Mouse (Mus musculus): Measurements from ENCODE around the gene Bad. TPM values are rescaled to one million over a fixed set of nuclear protein-coding genes. Genes with fewer than 3 reads are reported as not detected.
"Not testable (repeated sequence)": the region's sequence is repeated elsewhere in the genome, so short reads cannot be mapped to it uniquely, and the experiment has no call there.

Bad gene
- 24.9 and 32.5 TPM in 2 replicates for polyA plus RNA-seq (2012; rRNA removed)

DNA sequence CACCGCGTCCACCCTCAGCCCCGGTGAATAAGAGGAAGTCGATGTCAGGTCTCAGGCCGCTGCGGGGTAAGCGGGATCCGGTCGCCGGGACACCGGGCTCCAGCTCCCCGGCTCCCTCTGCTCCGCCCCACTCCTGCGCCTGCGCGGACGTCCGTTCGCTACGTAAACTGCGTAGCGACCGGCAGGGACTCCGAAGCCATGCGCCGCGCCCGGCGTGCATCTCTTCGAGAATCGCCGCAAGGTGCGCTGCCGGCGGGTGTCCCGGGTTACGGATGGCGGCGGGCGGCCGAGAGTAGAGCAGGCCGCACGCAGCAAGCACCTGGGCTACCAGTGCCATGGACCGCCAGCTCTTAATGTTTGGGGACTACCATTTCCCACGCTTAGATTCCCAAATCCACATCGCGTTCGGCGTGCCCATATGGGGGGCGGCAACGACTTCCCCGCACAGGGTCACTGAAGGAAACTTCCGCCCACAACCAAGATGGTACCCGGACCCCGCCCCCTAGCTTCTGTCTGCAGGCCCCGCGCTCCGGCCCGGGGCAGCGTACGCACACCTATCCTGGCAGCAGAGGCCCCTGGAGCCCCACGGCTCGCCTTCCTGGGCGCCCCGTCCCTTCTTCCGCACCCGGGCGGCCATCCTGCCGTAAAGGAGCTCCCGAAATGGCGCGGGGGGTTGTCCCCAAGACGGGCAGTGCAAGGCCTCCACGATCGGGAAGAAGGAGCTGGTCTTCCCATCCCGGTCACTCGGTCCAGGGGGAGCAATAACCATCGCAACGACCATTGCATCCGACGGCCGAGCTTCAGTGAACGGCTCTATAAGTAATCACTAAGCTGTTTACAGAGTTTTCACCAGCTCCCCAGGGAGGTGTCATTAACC is at the start of gene Bad:
TSS of gene Bad (plus strand) at position 490 of the 877 bp plus-strand sequence.
- DNase-seq (ENCODE audit: low read depth in 1 of 2, low spot score in 2 of 2) = peak; percentile 86 to 88
- H3K4me1 ChIP-seq (ENCODE audit: control insufficient read depth, insufficient read depth, insufficient read length) = peaks cover 2% of the 10 kb centered on the region
- no peaks in the 10 kb centered on the region for H3K36me3 ChIP-seq (ENCODE audit: control insufficient read depth, insufficient read depth, low read length)
- no peaks in the 10 kb centered on the region for H3K27me3 ChIP-seq (ENCODE audit: control insufficient read depth, insufficient read depth, low read length)
- under 1% methylated on average over 83 of the region's 83 CpGs for WGBS
- TF ChIP-seq POLR2A (IDR thresholded peaks at IDR 0.05; ENCODE audit: low read depth, low read length) (no peak), CTCF (IDR thresholded peaks at IDR 0.05; ENCODE audit: extremely low read depth, insufficient read depth, insufficient read length, insufficient replicate concordance) (no peak)
- peak within 1 kb of the TSS; percentile 81 for H3K27ac ChIP-seq (ENCODE audit: insufficient read depth, low read length)
- H3K4me3 ChIP-seq (ENCODE audit: extremely low read depth, insufficient read depth, insufficient read length) = peak within 1 kb of the TSS; percentile 69

DNA sequence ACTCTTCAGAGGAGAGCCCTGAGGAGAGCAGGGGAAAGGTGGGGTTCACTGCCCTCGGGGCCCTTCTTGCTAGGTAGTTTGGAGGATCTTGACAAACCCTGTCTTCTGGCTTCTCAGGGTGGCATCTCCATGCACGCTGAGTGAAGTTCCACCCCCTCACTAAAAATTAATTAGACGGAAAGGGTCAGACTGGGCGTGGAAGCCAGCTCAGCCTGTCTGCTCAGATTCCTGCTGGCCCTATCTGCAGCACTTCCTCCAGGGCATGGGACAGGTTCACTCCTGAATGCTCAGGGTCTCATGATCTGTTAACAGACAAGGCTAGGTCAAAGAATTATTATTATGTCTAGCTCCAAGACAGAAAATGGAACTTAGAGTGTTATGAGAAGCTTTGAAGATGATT is 49.1 kb upstream of the Bad start:
- no peak for DNase-seq (ENCODE audit: low read depth in 1 of 2, low spot score in 2 of 2)
- Histone ChIP-seq H3K36me3 (ENCODE audit: control insufficient read depth, insufficient read depth, low read length) (no peaks in the 10 kb centered on the region), H3K27ac (ENCODE audit: insufficient read depth, low read length) (no peak overlapping the region), H3K4me1 (ENCODE audit: control insufficient read depth, insufficient read depth, insufficient read length) (no peaks in the 10 kb centered on the region), H3K27me3 (ENCODE audit: control insufficient read depth, insufficient read depth, low read length) (no peaks in the 10 kb centered on the region), H3K4me3 (ENCODE audit: extremely low read depth, insufficient read depth, insufficient read length) (no peak overlapping the region)
- TF ChIP-seq POLR2A (IDR thresholded peaks at IDR 0.05; ENCODE audit: low read depth, low read length) = no peak
- no peak for TF ChIP-seq CTCF (IDR thresholded peaks at IDR 0.05; ENCODE audit: extremely low read depth, insufficient read depth, insufficient read length, insufficient replicate concordance)
- 88% methylated on average over 4 of the region's 4 CpGs for WGBS

DNA sequence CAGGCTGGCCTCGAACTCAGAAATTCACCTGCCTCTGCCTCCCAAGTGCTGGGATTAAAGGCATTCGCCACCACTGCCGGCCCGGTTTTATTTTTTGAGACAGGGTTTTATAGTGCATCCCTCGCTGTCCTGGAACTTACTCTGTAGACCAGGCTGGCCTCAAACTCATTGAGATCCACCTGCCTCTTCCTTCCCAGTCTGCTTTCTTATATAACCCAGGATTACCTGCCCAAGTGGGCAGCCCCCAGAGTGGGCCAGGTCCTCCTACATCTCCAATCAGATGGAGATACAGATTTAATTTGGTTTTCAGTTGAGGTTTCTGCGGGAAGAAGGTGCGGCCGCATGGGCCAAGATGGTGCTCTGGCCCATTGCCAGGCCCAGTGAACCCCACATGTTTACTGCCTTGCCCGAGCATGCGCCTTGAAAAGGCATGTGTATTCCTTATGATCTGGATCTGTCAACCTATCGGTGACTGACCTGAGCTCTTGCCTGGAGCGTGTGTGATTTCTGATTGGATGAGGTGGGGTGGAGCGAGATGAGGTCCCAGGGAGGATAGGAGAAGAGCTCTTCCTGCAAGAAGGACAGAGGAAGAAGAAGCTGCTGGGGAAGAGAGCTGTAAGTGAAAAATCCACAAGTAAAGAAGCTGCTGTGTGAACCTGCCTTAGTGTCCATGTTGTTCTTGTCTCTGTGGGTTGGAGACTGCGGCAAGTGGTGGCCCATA is 47.8 kb upstream of the Bad start:
- no peaks in the 10 kb centered on the region for H3K4me1 ChIP-seq (ENCODE audit: control insufficient read depth, insufficient read depth, insufficient read length)
- no peak for DNase-seq (ENCODE audit: low read depth in 1 of 2, low spot score in 2 of 2)
- TF ChIP-seq CTCF (IDR thresholded peaks at IDR 0.05; ENCODE audit: extremely low read depth, insufficient read depth, insufficient read length, insufficient replicate concordance) (no peak), POLR2A (IDR thresholded peaks at IDR 0.05; ENCODE audit: low read depth, low read length) (no peak)
- WGBS = 97% methylated on average over 14 of the region's 14 CpGs
- no peak overlapping the region for H3K27ac ChIP-seq (ENCODE audit: insufficient read depth, low read length)
- no peak overlapping the region for H3K4me3 ChIP-seq (ENCODE audit: extremely low read depth, insufficient read depth, insufficient read length)
- no peaks in the 10 kb centered on the region for H3K27me3 ChIP-seq (ENCODE audit: control insufficient read depth, insufficient read depth, low read length)
- H3K36me3 ChIP-seq (ENCODE audit: control insufficient read depth, insufficient read depth, low read length) = no peaks in the 10 kb centered on the region

DNA sequence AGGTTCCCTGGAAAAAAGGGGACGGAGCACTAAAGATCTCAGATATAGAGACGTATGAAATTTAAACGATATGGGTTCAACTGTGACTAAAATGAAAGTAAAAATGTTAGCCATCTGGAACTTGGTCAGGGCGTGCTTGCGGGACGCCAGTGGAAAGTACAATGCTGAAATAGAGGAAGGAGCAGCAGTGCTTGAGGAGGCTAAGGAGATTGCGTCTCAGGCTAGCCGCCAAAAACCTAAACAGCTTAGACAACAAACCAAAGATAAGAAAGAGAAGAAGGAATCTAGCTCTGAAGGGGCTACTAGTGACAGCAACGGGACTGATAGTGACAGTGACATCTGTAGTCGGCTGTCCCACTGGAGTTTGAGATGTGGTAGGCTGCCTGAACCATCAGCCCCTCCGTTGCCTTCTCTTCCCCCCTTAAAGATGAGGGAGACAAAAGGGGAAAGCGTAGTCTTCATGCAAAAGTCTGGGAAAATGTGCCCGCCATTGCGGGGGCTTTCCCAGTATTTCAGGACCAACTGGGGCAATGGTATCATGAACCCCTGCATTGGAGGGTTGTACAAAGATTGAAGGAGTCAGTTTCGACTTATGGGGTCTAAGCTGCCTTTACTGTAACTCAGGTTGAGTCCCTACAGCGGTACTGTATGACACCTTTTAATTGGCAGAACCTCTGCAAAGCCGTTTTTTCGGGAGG is 45.9 kb upstream of the Bad start:
- DNase-seq (ENCODE audit: low read depth in 1 of 2, low spot score in 2 of 2); H3K4me1 ChIP-seq (ENCODE audit: control insufficient read depth, insufficient read depth, insufficient read length); H3K27me3 ChIP-seq (ENCODE audit: control insufficient read depth, insufficient read depth, low read length); H3K36me3 ChIP-seq (ENCODE audit: control insufficient read depth, insufficient read depth, low read length); H3K27ac ChIP-seq (ENCODE audit: insufficient read depth, low read length): not testable (repeated sequence)
- 51% methylated on average over 18 of the region's 18 CpGs for WGBS
- peak overlapping the region; percentile 39; the same call in 1 of the 2 replicates for H3K4me3 ChIP-seq (ENCODE audit: extremely low read depth, insufficient read depth, insufficient read length)

DNA sequence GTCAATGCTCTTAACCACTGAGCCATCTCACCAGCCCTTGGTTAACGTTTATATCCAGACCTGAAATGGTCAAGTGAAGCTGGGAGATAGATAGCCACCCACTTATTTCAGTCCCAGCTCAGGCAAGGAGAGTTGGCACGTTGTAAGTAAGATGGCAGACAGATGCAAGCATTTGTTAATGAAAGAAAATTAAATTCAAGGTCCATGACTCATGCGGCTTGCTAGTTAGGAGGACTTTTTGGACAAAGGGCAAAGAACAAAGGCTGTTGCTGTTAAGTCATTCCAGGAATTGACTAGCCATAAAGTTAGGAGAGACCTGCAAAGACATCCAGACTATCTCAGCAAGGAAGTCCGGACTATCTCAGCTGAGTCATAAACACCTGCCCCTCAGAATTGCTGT is 42.0 kb upstream of the Bad start:
- TF ChIP-seq POLR2A (IDR thresholded peaks at IDR 0.05; ENCODE audit: low read depth, low read length) (no peak), CTCF (IDR thresholded peaks at IDR 0.05; ENCODE audit: extremely low read depth, insufficient read depth, insufficient read length, insufficient replicate concordance) (no peak)
- H3K4me1 ChIP-seq (ENCODE audit: control insufficient read depth, insufficient read depth, insufficient read length) = no peaks in the 10 kb centered on the region
- no peak for DNase-seq (ENCODE audit: low read depth in 1 of 2, low spot score in 2 of 2)
- 91% methylated on average over 4 of the region's 4 CpGs for whole genome bisulfite sequencing
- no peaks in the 10 kb centered on the region for H3K27me3 ChIP-seq (ENCODE audit: control insufficient read depth, insufficient read depth, low read length)
- H3K27ac ChIP-seq (ENCODE audit: insufficient read depth, low read length) = no peak overlapping the region
- no peaks in the 10 kb centered on the region; the same call in 1 of the 2 replicates for H3K36me3 ChIP-seq (ENCODE audit: control insufficient read depth, insufficient read depth, low read length)
- H3K4me3 ChIP-seq (ENCODE audit: extremely low read depth, insufficient read depth, insufficient read length) = no peak overlapping the region

DNA sequence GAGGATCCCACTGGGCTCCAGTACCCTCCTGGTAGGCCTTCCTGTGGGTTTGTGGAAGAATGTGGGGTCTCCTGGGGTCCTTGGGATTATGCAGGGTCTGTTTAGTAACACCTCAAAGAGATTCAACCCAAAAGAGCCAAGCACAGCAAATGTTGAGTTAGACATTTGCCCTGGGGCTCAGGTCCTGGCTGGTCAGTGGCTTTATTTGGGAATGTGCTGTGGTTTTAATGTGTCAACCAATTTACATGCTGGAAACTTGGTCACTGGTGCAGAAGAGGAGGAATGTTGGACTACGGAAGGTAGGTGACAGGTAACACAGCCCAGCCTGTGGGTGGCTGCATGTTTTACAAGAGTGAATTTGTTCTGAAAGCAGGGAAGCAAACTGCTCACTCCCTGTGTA is 38.6 kb upstream of the Bad start:
- Histone ChIP-seq H3K4me1 (ENCODE audit: control insufficient read depth, insufficient read depth, insufficient read length) (peaks cover 2% of the 10 kb centered on the region; the same call in 1 of the 2 replicates), H3K27ac (ENCODE audit: insufficient read depth, low read length) (no peak overlapping the region), H3K27me3 (ENCODE audit: control insufficient read depth, insufficient read depth, low read length) (no peaks in the 10 kb centered on the region), H3K4me3 (ENCODE audit: extremely low read depth, insufficient read depth, insufficient read length) (no peak overlapping the region), H3K36me3 (ENCODE audit: control insufficient read depth, insufficient read depth, low read length) (peaks cover 13% of the 10 kb centered on the region)
- TF ChIP-seq POLR2A (IDR thresholded peaks at IDR 0.05; ENCODE audit: low read depth, low read length) (no peak), CTCF (IDR thresholded peaks at IDR 0.05; ENCODE audit: extremely low read depth, insufficient read depth, insufficient read length, insufficient replicate concordance) (no peak)
- WGBS = 97% methylated on average over 1 of the region's 1 CpGs
- no peak for DNase-seq (ENCODE audit: low read depth in 1 of 2, low spot score in 2 of 2)
